Mouse (Mus musculus) lung, embryonic 14.5 days (tissue): ENCODE measurements around the gene Draxin. TPM values are rescaled to one million over a fixed set of nuclear protein-coding genes. Genes with fewer than 3 reads are reported as not detected.

Experiments
- ATAC-seq: fragments of 200-750 bp; cut with Nextera tagmentation; 2 replicates; pipeline ENCODE4 v1.8.0; 2017; ENCODE audit warnings: mild to moderate bottlenecking, moderate TSS enrichment, moderate library complexity; ENCODE audit not compliant: insufficient read depth
- DNase-seq: peaks from one replicate; pipeline ENCODE4 v3.0.0-alpha.2; 2015
- H3K27ac ChIP-seq: fragments of 300-500 bp; sonication (generic); 2 replicates; pipeline ENCODE4 v1.5.1; 2014; ENCODE audit warnings: low read depth, mild to moderate bottlenecking, moderate library complexity
- H3K27me3 ChIP-seq: fragments of 300-500 bp; sonication (generic); 2 replicates; pipeline ENCODE4 v1.6.1; 2014; ENCODE audit warnings: low read length, control low read depth; ENCODE audit not compliant: insufficient read depth
- H3K36me3 ChIP-seq: fragments of 300-500 bp; sonication (generic); 2 replicates; pipeline ENCODE4 v1.6.1; 2014; ENCODE audit warnings: control low read depth; ENCODE audit not compliant: insufficient read depth
- H3K4me1 ChIP-seq: fragments of 300-500 bp; sonication (generic); 2 replicates; pipeline ENCODE4 v1.6.1; 2014; ENCODE audit warnings: antibody characterized with exemption, control low read depth; ENCODE audit not compliant: insufficient read depth
- H3K4me2 ChIP-seq: fragments of 300-500 bp; sonication (generic); 2 replicates; pipeline ENCODE4 v1.6.1; 2014; ENCODE audit warnings: mild to moderate bottlenecking
- H3K4me3 ChIP-seq: fragments of 300-500 bp; sonication (generic); 2 replicates; pipeline ENCODE4 v1.5.1; 2014; ENCODE audit warnings: low read depth, low read length
- H3K9ac ChIP-seq: fragments of 300-500 bp; sonication (generic); 2 replicates; pipeline ENCODE4 v1.6.1; 2014
- H3K9me3 ChIP-seq: fragments of 300-500 bp; sonication (generic); 2 replicates; pipeline ENCODE4 v1.6.1; 2016; ENCODE audit warnings: low read depth, low read length, control low read depth
- CTCF ChIP-seq: IDR thresholded peaks from 2 replicates; pipeline ENCODE4 v1.5.1; 2016; ENCODE audit warnings: antibody characterized with exemption, low read depth
- WGBS: fragments of 180-500 bp; shearing (Covaris S2); extraction: QIAGEN DNeasy Blood & Tissue Kit; methylation state at CpG from one replicate; pipeline ENCODE4 v1.1.7; 2014; 5-methylcytosine and 5-hydroxymethylcytosine counted together
- polyA plus RNA-seq: library from polyadenylated mRNA; unstranded; fragments of >200 nt; fragmentation: Nextera tagmentation; extraction: Ambion mirVana; gene quantifications from 2 replicates; pipeline ENCODE4 v1.2.1, GENCODE M21; 2014

The Draxin gene
- polyA plus RNA-seq, 1 experiment from 2014 or later: not detected

DNA sequence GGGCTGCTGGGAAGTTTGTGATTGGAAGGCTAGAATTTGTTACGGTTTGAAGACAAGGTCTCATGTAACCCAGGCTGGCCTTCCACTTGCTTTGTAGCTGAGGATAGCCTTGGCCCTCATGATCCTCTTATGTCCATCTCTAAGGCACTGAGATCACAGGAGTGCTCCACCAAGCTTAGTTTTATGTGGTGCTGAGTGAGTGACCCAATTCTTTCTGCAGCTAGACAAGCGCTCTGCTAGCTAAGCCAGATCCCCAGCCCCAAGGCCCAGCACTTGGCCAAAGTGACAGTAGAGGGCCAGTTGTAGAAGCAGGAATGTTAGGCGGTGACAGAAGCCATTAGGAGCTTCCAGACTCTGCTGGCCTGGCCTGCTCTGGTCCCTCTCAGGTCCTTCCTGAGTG is 26.4 kb downstream of the Draxin start:
- ATAC-seq (no peak), DNase-seq (no peak)
- H3K4me3 ChIP-seq: no peak overlapping the region
- no peaks in the 10 kb centered on the region for H3K36me3 ChIP-seq
- H3K9me3 ChIP-seq: no peaks in the 10 kb centered on the region
- 78% methylated on average over 3 of the region's 3 CpGs for WGBS
- H3K4me1 ChIP-seq: peaks cover 12% of the 10 kb centered on the region; the same call in 1 of the 2 replicates
- no peak for TF ChIP-seq CTCF
- no peak overlapping the region for H3K4me2 ChIP-seq
- no peak overlapping the region for H3K27ac ChIP-seq
- H3K9ac ChIP-seq: no peak overlapping the region
- no peaks in the 10 kb centered on the region for H3K27me3 ChIP-seq

DNA sequence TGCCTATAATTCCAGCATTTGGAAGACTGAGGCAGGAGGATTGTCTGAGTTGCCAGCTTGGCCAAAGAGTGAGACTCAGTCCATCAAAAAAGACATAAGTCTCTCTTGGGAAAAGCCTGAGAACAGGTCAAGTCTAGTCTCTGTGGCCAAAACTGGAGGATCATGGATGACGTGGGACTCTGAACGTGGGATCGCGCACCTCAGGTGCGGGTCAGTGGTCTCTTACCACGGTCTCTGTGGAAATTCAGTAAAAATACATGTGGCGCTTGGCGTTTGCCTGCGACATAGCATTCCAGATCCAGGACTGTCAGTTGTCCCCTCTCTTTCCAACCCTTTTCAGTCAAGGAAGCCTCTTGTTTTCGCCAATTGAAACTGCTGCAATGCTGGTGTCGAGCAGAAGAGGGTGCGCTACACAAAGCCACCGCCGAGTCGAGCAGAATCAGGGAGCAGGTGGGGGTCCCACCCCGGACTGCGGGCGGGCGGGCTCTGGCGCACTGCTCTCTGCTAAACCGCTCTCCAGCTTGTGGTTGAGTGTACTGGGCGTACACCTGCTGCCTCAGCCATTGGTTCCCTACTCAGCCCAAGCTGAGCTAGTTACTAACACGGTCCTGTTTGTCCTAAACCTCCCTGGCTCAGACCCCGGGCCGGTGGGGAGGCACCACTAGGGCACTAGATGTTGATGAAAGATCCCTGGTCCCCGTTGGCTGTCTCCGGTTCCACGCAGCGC is 28.5 kb downstream of the Draxin start:
- Histone ChIP-seq H3K9ac (no peak overlapping the region), H3K9me3 (no peaks in the 10 kb centered on the region), H3K27me3 (no peaks in the 10 kb centered on the region), H3K27ac (no peak overlapping the region), H3K4me1 (0 out of 2 replicates have a peak, but pooled peaks cover 2% of the 10 kb centered on the region), H3K4me2 (peak overlapping the region; percentile 53), H3K4me3 (0 out of 2 replicates have a peak overlapping the region, but pooled peaks have one; percentile 9), H3K36me3 (no peaks in the 10 kb centered on the region)
- ATAC-seq (peak; percentile 86), DNase-seq (peak; percentile 61)
- 19% methylated on average over 29 of the region's 29 CpGs for WGBS
- TF ChIP-seq CTCF: peak; percentile 66

DNA sequence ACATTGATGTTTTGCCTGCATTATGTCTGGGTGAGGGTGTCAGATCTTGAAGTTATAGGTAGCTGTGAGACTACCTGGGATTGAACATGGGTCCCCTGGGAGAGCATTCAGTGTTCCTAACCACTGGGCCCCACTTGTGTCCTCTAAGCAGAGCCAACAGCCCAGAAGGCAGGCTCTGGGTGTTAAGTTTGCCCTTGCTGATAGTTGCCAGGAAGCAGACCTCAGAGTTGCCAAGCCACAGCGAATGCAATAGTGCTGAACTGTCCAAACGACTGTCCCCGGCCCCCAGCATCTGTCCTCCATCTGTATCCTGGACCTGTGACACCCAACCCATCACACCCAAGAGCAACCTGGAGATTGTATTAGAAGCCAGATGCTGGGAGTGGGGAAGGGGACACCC is 31.8 kb downstream of the Draxin start:
- H3K9ac ChIP-seq: no peak overlapping the region
- no peak overlapping the region for H3K4me3 ChIP-seq
- H3K27ac ChIP-seq: no peak overlapping the region
- no peaks in the 10 kb centered on the region for H3K9me3 ChIP-seq
- no peak for TF ChIP-seq CTCF
- no peaks in the 10 kb centered on the region for H3K27me3 ChIP-seq
- 74% methylated on average over 3 of the region's 3 CpGs for WGBS
- ATAC-seq: no peak
- no peak for DNase-seq
- H3K36me3 ChIP-seq: no peaks in the 10 kb centered on the region
- 0 out of 2 replicates have a peak, but pooled peaks cover 2% of the 10 kb centered on the region for H3K4me1 ChIP-seq
- no peak overlapping the region for H3K4me2 ChIP-seq

DNA sequence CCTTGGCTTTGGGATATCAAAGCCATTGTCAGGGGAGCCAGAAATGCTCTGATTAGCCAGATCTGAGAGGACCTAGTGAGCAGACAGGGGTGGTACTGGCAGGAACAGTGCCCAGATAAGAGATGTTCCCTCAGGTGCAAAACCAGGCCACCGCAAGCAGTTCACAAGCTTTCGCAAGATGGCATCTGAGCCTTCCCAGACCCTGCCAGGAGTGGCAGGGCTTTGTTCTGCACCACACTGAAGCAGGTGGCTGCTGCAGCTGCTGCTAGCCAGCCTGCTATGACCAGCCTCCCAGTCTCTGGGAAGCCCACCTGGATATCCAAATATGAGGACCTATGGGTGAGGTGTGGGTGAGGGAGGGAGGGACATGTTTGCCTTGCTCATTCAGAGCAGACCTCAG is 32.6 kb downstream of the Draxin start:
- Histone ChIP-seq H3K36me3 (no peaks in the 10 kb centered on the region), H3K9ac (no peak overlapping the region), H3K27me3 (no peaks in the 10 kb centered on the region), H3K4me3 (no peak overlapping the region), H3K9me3 (no peaks in the 10 kb centered on the region), H3K4me1 (0 out of 2 replicates have a peak, but pooled peaks cover 2% of the 10 kb centered on the region), H3K27ac (no peak overlapping the region), H3K4me2 (no peak overlapping the region)
- ATAC-seq: no peak
- no peak for DNase-seq
- TF ChIP-seq CTCF: no peak
- 90% methylated on average over 2 of the region's 2 CpGs for WGBS

DNA sequence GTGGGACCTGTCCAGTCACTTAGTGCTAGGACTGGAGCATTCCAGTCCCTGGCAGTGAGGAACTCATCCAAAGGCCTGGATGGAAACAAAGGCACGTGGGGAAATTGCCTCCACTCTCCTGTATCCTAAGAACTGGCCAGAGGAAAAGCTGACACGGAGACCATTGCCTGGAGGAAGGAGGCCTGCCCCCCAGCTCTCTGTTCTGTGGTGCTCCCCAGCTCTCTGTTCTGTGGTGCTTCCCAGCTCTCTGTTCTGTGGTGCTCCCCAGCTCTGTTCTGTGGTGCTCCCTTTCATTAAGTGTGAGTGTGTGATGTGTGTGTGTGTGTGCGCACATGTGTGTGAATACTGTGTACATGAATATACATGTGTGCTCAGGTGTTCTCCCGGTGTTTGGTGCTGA is 35.4 kb downstream of the Draxin start:
- Histone ChIP-seq H3K36me3 (no peaks in the 10 kb centered on the region), H3K9ac (no peak overlapping the region), H3K27me3 (no peaks in the 10 kb centered on the region), H3K27ac (no peak overlapping the region), H3K4me1 (no peaks in the 10 kb centered on the region), H3K4me2 (no peak overlapping the region), H3K9me3 (no peaks in the 10 kb centered on the region), H3K4me3 (no peak overlapping the region)
- 70% methylated on average over 4 of the region's 4 CpGs for WGBS
- ATAC-seq (no peak), DNase-seq (no peak)
- TF ChIP-seq CTCF: no peak

DNA sequence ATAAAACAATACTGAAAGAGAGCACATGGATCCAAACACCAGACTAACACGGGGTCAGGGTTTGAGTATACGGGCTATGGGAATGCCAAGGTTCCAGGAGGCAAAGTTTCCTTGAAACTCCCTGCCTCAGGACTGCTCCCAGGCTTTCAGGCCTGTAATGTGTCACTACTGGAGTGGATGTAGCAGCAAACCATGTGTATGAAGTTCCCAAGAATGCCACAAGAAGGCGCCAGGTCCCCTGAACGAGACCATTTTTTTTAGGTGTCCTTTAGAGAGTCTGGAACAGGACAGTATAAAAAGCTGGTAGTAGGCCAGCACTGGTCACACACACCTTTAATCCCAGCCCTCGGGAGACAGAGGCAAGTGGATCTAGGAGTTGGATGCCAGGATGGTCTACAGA is 36.3 kb downstream of the Draxin start:
- no peak for TF ChIP-seq CTCF
- H3K4me3 ChIP-seq: no peak overlapping the region
- no peak for ATAC-seq
- H3K4me2 ChIP-seq: no peak overlapping the region
- no peaks in the 10 kb centered on the region for H3K9me3 ChIP-seq
- H3K27me3 ChIP-seq: no peaks in the 10 kb centered on the region
- no peak overlapping the region for H3K27ac ChIP-seq
- no peaks in the 10 kb centered on the region for H3K4me1 ChIP-seq
- 81% methylated on average over 5 of the region's 5 CpGs for WGBS
- no peak for DNase-seq
- H3K9ac ChIP-seq: no peak overlapping the region
- H3K36me3 ChIP-seq: no peaks in the 10 kb centered on the region

DNA sequence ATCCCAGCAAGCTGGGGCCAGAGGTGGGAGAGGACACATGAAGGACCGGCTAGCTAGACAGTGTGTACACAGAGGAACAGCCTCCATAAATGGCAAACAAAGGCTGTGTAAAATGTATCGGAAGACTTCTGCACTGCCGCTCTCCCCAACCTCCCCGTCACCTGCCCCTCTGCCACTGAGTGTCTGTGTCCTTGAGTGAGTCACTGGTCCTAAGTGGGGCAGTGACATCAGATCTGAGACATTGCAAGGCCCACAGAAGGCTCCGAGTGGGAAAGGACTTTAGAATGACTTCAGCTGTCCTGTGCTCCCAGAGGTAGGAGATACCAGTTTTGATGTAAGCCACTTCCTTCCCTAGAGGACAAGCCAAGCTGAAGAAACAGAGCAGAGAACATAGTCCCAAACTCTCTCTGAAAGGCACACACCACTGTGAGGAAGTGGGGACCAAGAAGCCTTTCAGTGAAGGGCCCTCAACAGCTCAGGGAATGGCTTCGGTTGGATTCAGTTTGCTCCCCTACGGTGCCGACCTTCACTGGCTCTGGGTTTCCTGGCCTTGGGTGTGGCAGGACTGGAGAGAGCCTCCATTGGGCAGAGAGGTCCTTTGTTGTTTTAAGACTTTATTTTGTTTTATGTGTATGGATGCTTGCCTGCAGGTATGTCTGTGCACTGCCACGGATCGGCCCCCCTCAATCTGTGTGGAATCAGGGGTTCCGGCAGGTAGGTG is 37.8 kb downstream of the Draxin start:
- Histone ChIP-seq H3K27ac (no peak overlapping the region), H3K9ac (no peak overlapping the region), H3K4me1 (no peaks in the 10 kb centered on the region), H3K36me3 (no peaks in the 10 kb centered on the region), H3K4me3 (no peak overlapping the region), H3K27me3 (no peaks in the 10 kb centered on the region), H3K9me3 (no peaks in the 10 kb centered on the region), H3K4me2 (no peak overlapping the region)
- DNase-seq (no peak), ATAC-seq (no peak)
- no peak for TF ChIP-seq CTCF
- 82% methylated on average over 11 of the region's 11 CpGs for WGBS
